Mouse (Mus musculus): ENCODE results near the gene Rabl6. TPM values are rescaled to one million over a fixed set of nuclear protein-coding genes. Genes with fewer than 3 reads are reported as not detected.

Rabl6 gene
- polyA plus RNA-seq, 1 experiment from 2014 or later, result 71.3 TPM

GRCm38 (mm10) chr2:25621229-25622200 is 13.2 kb upstream of the Rabl6 start, which contains the start of gene Tmem141:
Tmem141 (minus strand) TSS chr2:25622005.
- peak within 1 kb of the TSS; percentile 84 for H3K4me2 ChIP-seq
- ATAC-seq (replicated peaks), result peak; percentile 94
- H3K27me3 ChIP-seq (replicated peaks), result peaks cover 11% of the 10 kb centered on the region
- no peaks in the 10 kb centered on the region for H3K9me3 ChIP-seq
- no peaks in the 10 kb centered on the region for H3K36me3 ChIP-seq (replicated peaks)
- H3K9ac ChIP-seq, result peak within 1 kb of the TSS; percentile 80
- H3K27ac ChIP-seq, result peak within 1 kb of the TSS; percentile 82
- whole genome bisulfite sequencing, result 5% methylated on average over 34 of the region's 34 CpGs
- peak within 1 kb of the TSS; percentile 68 for H3K4me3 ChIP-seq
- H3K4me1 ChIP-seq, result peaks cover 17% of the 10 kb centered on the region

- H3K4me3 ChIP-seq, result peak overlapping the region; percentile 68; the same call in 1 of the 2 replicates
- peak overlapping the region; percentile 82; the same call in 1 of the 2 replicates for H3K27ac ChIP-seq
Measured at GRCm38 (mm10) chr2:25620852-25621228, 12.5 kb upstream of the Rabl6 start.

GRCm38 (mm10) chr2:25620386-25620785 is 12.1 kb upstream of the Rabl6 start:
- no peaks in the 10 kb centered on the region for H3K9me3 ChIP-seq
- 80% methylated on average over 6 of the region's 6 CpGs for WGBS
- no peak overlapping the region for H3K9ac ChIP-seq
- H3K27ac ChIP-seq, result no peak overlapping the region
- no peak overlapping the region for H3K4me2 ChIP-seq
- H3K36me3 ChIP-seq (replicated peaks), result no peaks in the 10 kb centered on the region
- H3K27me3 ChIP-seq (replicated peaks), result peaks cover 22% of the 10 kb centered on the region
- ATAC-seq (replicated peaks), result no peak
- H3K4me1 ChIP-seq, result peaks cover 17% of the 10 kb centered on the region
- no peak overlapping the region for H3K4me3 ChIP-seq

More at GRCm38 (mm10) chr2:25620852-25621228, 12.5 kb upstream of the Rabl6 start:
- Histone ChIP-seq H3K4me1 (peaks cover 17% of the 10 kb centered on the region), H3K27me3 (replicated peaks) (peaks cover 18% of the 10 kb centered on the region), H3K9me3 (no peaks in the 10 kb centered on the region), H3K9ac (0 out of 2 replicates have a peak overlapping the region, but pooled peaks have one; percentile 80), H3K4me2 (peak overlapping the region; percentile 84), H3K36me3 (replicated peaks) (no peaks in the 10 kb centered on the region)
- ATAC-seq (replicated peaks), result no peak
- WGBS, result 91% methylated on average over 4 of the region's 4 CpGs

GRCm38 (mm10) chr2:25617578-25617977 is 9.3 kb upstream of the Rabl6 start, which contains the start of gene Ccdc183:
Ccdc183 (minus strand) TSS chr2:25617678.
- no peaks in the 10 kb centered on the region for H3K9me3 ChIP-seq
- no peak within 1 kb of the TSS for H3K27ac ChIP-seq
- no peaks in the 10 kb centered on the region for H3K36me3 ChIP-seq (replicated peaks)
- H3K4me3 ChIP-seq, result no peak within 1 kb of the TSS
- H3K27me3 ChIP-seq (replicated peaks), result peaks cover 31% of the 10 kb centered on the region
- H3K4me2 ChIP-seq, result no peak within 1 kb of the TSS
- 87% methylated on average over 3 of the region's 3 CpGs for WGBS
- H3K4me1 ChIP-seq, result peaks cover 17% of the 10 kb centered on the region
- no peak within 1 kb of the TSS for H3K9ac ChIP-seq
- ATAC-seq (replicated peaks), result no peak

DNA sequence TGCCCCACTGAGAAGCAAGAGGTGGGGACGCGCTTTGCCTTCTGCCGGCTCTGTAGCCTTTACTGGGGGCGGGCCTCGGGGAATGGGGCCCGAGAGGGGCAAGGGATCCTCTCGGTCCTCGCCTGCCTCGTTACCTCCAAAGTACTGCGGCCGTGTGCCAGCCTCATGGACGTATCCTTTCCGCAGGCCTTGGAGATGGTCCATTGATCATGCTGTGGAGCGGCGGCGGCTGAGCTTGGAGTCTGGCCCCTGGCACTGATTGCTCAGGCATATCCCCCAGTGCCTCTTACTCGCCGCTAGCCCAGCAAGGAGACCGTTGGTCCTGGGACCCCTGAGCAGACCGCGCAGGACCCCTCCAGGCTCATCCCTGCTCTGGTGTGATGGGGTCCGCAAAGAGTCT is 8.1 kb upstream of the Rabl6 start:
- Histone ChIP-seq H3K9me3 (no peaks in the 10 kb centered on the region), H3K27me3 (replicated peaks) (peaks cover 31% of the 10 kb centered on the region), H3K9ac (no peak overlapping the region), H3K4me1 (peaks cover 8% of the 10 kb centered on the region), H3K36me3 (replicated peaks) (no peaks in the 10 kb centered on the region), H3K4me3 (no peak overlapping the region), H3K27ac (no peak overlapping the region), H3K4me2 (no peak overlapping the region)
- no peak for ATAC-seq (replicated peaks)
- 18% methylated on average over 22 of the region's 22 CpGs for WGBS

DNA sequence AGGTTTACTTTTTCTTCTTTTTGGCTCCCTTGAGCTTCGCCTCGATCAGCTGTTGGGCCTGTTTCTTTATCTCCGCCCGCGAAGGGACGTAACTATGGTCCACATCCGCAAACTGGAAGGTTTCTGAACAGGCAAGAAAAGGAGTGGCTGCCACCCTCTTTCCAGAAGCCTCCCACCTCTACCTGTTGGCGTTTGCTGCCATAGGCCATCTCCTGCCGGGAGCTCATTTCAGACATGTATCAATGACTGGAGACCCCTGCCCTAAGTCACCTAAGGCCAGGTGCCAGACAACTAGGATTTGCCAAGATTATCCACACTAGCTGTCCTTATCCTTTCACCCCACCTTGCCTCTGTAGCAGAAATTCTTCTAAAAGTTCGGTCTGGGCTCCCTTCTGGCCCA is 350 bp upstream of the Rabl6 start:
- H3K27ac ChIP-seq, result peak overlapping the region; percentile 53
- H3K9me3 ChIP-seq, result no peaks in the 10 kb centered on the region
- 72% methylated on average over 10 of the region's 10 CpGs for WGBS
- H3K27me3 ChIP-seq (replicated peaks), result no peaks in the 10 kb centered on the region
- peaks cover 26% of the 10 kb centered on the region for H3K4me1 ChIP-seq
- H3K4me2 ChIP-seq, result peak overlapping the region; percentile 73
- peak overlapping the region; percentile 83 for H3K4me3 ChIP-seq
- peak; percentile 40 for ATAC-seq (replicated peaks)
- no peaks in the 10 kb centered on the region for H3K36me3 ChIP-seq (replicated peaks)
- H3K9ac ChIP-seq, result no peak overlapping the region

DNA sequence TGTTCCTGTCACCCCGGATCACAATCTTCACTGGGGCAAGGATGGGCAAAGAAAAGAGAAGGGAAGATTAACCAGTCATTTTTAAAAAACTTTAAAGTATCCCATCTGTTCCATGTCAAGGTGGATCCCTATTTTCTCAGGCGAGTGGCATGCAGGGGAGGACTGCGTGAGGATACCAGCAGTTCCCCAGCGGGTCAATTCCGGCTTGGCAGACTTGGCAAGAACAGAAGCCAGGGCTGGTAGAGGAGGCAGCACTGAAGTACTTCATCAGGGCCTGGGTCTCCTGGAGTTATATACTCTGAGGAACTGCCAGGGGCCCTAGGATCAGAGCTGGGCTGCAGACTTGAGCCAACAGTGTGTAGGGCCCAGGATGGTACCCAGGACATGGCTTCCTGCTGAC is 5.8 kb downstream of the Rabl6 start:
- no peaks in the 10 kb centered on the region for H3K27me3 ChIP-seq (replicated peaks)
- H3K4me3 ChIP-seq, result no peak overlapping the region
- H3K9ac ChIP-seq, result no peak overlapping the region
- ATAC-seq (replicated peaks), result no peak
- no peaks in the 10 kb centered on the region for H3K9me3 ChIP-seq
- no peak overlapping the region for H3K4me2 ChIP-seq
- WGBS, result 94% methylated on average over 5 of the region's 5 CpGs
- H3K27ac ChIP-seq, result no peak overlapping the region
- peaks cover 16% of the 10 kb centered on the region for H3K4me1 ChIP-seq
- H3K36me3 ChIP-seq (replicated peaks), result peaks cover 32% of the 10 kb centered on the region

GRCm38 (mm10) chr2:25600037-25600436 is 8.3 kb downstream of the Rabl6 start:
- Histone ChIP-seq H3K4me1 (no peaks in the 10 kb centered on the region), H3K9me3 (no peaks in the 10 kb centered on the region), H3K27me3 (replicated peaks) (no peaks in the 10 kb centered on the region), H3K4me2 (no peak overlapping the region), H3K9ac (no peak overlapping the region), H3K4me3 (no peak overlapping the region), H3K36me3 (replicated peaks) (peaks cover 57% of the 10 kb centered on the region), H3K27ac (no peak overlapping the region)
- 91% methylated on average over 2 of the region's 2 CpGs for whole genome bisulfite sequencing
- ATAC-seq (replicated peaks), result no peak

DNA sequence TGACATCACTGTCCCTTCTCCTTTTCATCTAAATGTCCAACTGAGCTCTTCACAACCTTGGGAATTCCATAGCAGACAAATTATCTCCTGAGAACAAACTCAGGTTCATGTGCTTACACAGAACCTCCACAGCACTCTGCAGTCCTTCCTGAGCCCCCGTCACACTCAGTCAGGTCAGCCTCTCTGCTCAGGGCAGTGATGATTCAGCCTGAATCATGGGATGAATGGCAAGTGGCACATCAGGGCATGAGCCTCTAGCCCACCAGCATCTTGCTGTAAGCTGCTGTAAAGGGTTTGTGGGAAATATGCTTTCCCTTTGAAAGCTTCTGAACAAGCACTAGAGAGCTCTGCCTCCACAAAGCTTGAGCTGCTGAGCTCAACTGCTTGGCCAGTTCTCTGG is 9.6 kb downstream of the Rabl6 start:
- Histone ChIP-seq H3K36me3 (replicated peaks) (peaks cover 63% of the 10 kb centered on the region), H3K27ac (no peak overlapping the region), H3K9me3 (no peaks in the 10 kb centered on the region), H3K4me3 (no peak overlapping the region), H3K4me2 (no peak overlapping the region), H3K9ac (no peak overlapping the region), H3K4me1 (no peaks in the 10 kb centered on the region), H3K27me3 (replicated peaks) (no peaks in the 10 kb centered on the region)
- WGBS, result 94% methylated on average over 1 of the region's 1 CpGs
- no peak for ATAC-seq (replicated peaks)

DNA sequence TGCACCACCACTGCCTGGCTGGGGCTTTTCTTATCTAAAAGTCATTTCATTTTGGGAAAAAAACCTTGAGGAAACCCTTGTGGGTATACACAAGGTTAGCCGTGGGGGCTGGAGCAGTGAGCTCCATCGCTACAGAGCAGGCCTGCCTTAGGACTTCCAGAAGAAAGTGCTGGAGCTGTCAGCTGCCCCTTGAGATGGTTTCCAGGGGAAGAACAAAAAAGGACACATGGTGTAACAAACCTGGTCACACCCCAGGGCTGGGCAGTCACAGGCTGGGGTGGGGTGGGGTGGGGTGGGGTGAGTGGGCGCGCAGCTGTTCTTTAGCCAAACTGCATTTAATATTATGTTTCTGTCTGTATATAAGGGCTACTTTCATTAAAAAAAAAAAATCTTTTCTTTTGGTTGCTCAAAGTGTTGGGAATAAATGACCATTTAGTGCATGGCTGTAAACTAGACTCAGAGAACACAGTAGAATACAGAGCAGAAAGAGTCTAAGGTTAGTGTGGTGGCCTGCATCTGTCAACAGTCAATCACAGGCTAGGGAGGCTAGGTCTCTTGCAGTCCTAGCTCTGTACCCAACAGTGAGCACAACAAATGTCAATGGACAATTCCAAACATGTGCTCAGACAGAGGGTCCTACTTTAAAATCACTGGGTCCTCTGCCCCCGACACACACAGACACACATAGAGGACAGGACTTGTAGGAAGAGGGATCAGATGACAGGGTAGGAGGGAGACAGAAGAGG is 11.4 kb downstream of the Rabl6 start:
- H3K36me3 ChIP-seq (replicated peaks), result peaks cover 80% of the 10 kb centered on the region
- no peak overlapping the region for H3K4me2 ChIP-seq
- H3K27ac ChIP-seq, result no peak overlapping the region
- no peak for ATAC-seq (replicated peaks)
- no peaks in the 10 kb centered on the region for H3K4me1 ChIP-seq
- no peaks in the 10 kb centered on the region for H3K9me3 ChIP-seq
- no peak overlapping the region for H3K9ac ChIP-seq
- H3K27me3 ChIP-seq (replicated peaks), result no peaks in the 10 kb centered on the region
- H3K4me3 ChIP-seq, result no peak overlapping the region
- WGBS, result 95% methylated on average over 5 of the region's 5 CpGs

GRCm38 (mm10) chr2:25591863-25592262 is 16.5 kb downstream of the Rabl6 start:
- H3K4me1 ChIP-seq, result no peaks in the 10 kb centered on the region
- no peak overlapping the region for H3K9ac ChIP-seq
- no peaks in the 10 kb centered on the region for H3K27me3 ChIP-seq (replicated peaks)
- no peak overlapping the region for H3K4me3 ChIP-seq
- H3K9me3 ChIP-seq, result no peaks in the 10 kb centered on the region
- ATAC-seq (replicated peaks), result no peak
- H3K27ac ChIP-seq, result no peak overlapping the region
- H3K4me2 ChIP-seq, result no peak overlapping the region
- WGBS, result 86% methylated on average over 2 of the region's 2 CpGs
- H3K36me3 ChIP-seq (replicated peaks), result peaks cover 56% of the 10 kb centered on the region

- Histone ChIP-seq H3K9ac (no peak overlapping the region), H3K27ac (no peak overlapping the region), H3K4me2 (no peak overlapping the region), H3K27me3 (replicated peaks) (no peaks in the 10 kb centered on the region), H3K4me3 (no peak overlapping the region), H3K9me3 (no peaks in the 10 kb centered on the region), H3K36me3 (replicated peaks) (peaks cover 41% of the 10 kb centered on the region), H3K4me1 (no peaks in the 10 kb centered on the region)
- WGBS, result 96% methylated on average over 8 of the region's 8 CpGs
- no peak for ATAC-seq (replicated peaks)
Measured at GRCm38 (mm10) chr2:25588227-25588907, 20.0 kb downstream of the Rabl6 start.
